Mouse (Mus musculus): ENCODE measurements around the gene Scarb1. TPM values are rescaled to one million over a fixed set of nuclear protein-coding genes. Genes with fewer than 3 reads are reported as not detected.

The Scarb1 gene
- total RNA-seq, 2 experiments from 2014 or later: 10.0 to 11.0 TPM

DNA sequence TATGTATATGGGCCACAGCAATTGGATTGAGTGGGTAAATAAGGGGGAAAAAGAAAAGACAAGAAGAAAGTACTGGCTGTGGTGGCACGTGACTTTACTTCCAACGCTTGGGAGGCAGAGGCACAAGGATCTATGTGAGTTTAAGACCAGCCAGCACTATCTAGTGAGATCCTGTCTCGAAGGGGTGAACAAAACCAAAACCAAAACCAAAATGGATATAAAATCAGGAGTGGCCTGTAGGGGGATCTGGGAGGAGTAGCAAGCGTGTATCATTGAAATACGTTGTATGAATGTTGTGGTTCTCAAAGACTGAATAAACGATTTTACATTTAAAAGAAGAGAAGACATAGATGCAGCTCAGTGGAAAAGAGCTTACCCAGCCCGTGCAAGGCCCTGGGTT, 34.5 kb downstream of the Scarb1 start:
- DNase-seq (ENCODE audit: low spot score): no peak

DNA sequence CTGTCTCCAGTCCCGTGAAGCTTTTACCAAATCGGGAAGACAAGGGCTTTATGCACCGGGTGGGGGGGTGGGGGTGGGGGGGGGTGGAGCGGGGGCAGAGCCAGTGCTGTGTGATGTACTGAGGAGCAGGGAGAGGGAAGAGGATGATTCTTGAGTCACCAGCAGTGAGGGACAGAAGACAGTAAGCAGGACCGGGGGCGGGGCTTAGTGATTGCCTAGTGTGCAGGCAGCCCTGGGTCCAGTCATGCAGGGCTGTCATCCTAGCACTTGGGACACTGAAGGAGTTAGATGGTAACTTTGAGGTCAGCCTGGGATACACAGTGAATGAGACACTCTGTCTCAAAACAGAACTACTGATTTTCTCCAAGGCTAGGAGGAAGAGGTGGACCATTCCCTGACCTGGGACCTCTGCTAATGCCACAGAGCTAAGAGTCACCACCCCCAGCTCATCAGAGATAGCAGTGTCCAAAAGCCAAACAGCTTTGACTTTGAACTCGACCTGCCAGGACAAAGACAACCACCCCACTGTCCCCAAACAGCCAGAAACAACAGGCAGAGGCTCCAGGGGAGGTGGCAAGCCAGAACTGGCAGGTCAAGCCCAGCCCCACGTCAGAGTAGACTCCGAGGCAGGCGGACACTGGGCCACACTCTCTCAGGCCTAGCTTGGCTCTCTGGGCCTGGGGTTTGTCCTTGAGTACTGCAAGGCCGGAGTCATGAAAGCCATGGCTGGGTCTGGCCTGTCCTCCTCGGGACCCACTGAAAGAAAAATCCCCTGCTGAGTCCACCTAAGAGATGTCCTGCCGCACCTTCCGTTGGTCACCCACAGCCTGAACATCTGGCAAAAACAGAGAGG, 35.4 kb downstream of the Scarb1 start:
- no peak for DNase-seq (ENCODE audit: low spot score)

DNA sequence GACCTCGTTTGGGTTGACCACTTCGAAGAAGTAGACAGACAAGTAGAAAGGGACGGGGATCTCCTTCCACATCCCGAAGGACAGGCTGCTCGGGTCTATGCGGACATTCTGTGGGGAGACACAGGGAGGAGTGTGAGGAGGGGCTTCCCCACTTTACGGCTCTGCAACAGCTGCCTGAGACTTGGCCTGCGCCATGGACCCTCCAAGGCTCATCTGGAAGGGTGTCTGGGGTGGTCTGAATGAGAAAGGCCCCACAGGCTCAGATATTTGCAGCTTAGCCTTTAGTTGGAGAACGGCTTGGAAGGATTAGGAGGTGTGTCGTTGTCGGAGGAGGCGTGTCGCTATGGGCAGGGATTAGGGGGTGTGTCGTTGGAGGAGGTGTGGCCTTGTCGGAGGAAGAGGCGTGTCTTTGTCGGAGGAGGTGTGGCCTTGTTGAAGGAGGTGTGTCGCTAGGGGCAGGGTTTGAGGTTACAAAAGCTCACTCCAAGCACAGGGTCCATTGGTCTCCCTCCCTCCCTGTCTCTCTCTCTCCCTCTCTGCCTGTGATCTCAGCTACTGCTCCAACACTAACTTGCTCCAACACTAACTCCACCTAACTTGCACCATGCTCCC, 36.5 kb downstream of the Scarb1 start:
- DNase-seq (ENCODE audit: low spot score): no peak

DNA sequence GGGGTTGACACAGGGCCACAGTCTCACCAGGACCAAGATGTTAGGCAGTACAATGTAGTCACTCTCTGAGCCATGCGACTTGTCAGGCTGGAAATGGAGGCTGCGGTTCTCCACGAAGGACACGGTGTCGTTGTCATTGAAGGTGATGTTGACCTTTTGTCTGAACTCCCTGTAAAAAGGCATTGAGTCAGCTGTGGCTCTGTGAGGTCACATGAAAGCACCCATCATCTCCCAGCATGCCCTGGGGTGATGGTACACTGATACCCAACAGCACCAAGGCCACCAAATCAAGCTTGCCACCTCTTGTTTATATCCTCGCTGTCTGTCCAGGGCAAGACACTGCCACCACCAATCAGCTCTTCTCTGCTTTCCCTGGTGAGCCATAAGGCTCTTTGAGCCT, 37.8 kb downstream of the Scarb1 start:
- no peak for DNase-seq (ENCODE audit: low spot score)

- no peak for DNase-seq (ENCODE audit: low spot score)
Measured at GRCm38 (mm10) chr5:125298234-125298633, 42.7 kb downstream of the Scarb1 start.

- DNase-seq (ENCODE audit: low spot score): no peak
Measured at GRCm38 (mm10) chr5:125297171-125297570, 43.7 kb downstream of the Scarb1 start.

DNA sequence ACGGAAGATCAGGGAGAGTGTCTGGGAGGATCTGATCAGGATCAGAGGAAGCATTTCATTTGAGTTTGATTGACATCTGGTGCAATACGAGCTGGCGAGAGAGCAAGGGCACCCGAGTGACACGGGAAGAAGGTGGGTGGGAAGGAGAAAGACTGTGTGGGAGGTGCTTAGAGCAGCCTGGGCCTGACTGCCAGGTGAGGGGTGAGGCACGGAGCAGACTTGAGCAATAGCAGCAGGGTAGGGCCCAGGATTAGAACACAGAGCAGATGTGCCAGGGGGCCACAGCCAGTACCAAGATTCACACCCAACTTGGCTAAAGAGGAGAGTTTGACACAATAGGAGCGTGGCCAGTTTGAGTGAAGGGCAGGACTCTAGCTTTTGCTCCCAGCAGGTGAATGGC, 47.9 kb downstream of the Scarb1 start:
- DNase-seq (ENCODE audit: low spot score): no peak

GRCm38 (mm10) chr5:125291895-125292294, 49.0 kb downstream of the Scarb1 start:
- no peak for DNase-seq (ENCODE audit: low spot score)

DNA sequence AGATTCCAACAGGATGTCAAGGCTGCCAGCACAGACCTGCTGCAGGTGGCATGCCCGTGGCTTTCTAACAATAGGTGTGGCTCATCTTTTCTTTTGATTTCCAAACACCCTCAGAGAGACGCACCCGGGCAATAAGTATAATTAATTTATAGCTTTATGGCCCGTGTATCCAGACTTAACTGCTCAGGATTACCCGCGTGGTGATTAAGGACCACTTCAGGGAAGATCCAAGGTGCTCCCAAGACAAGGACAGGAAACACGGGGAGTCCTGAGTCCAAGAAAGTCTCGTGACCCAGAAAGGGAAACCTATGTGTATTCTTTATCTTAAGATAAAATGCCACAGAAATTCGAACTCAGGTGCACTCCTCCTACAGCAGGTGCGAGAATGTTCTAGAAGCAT, 49.5 kb downstream of the Scarb1 start:
- DNase-seq (ENCODE audit: low spot score): no peak

- DNase-seq (ENCODE audit: low spot score): no peak
Measured at GRCm38 (mm10) chr5:125287053-125287655, 53.7 kb downstream of the Scarb1 start.

DNA sequence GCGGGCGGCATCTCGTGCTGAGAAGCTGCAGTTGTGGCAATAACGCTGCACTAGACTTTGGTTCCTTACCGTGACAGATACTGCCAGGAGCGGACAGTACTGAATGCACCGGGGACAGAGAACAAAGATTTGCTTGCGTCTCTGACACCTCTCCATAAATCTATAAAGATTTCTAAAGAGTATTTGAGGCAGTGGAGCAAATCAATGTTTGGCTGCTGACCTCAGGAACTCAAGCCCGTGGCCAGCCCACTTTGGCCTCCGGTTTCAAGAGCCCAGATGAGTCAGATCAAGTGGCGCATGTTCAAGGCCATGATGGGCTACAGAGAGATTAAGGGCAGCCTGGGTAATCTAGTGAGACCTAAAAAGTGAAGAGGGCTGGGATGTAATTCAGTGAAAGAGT, 54.8 kb downstream of the Scarb1 start:
- no peak for DNase-seq (ENCODE audit: low spot score)

- peak; percentile 59 for DNase-seq (ENCODE audit: low spot score)
Measured at GRCm38 (mm10) chr5:125283748-125284640, 56.9 kb downstream of the Scarb1 start.

GRCm38 (mm10) chr5:125279216-125279615, 61.7 kb downstream of the Scarb1 start:
- no peak for DNase-seq (ENCODE audit: low spot score)

DNA sequence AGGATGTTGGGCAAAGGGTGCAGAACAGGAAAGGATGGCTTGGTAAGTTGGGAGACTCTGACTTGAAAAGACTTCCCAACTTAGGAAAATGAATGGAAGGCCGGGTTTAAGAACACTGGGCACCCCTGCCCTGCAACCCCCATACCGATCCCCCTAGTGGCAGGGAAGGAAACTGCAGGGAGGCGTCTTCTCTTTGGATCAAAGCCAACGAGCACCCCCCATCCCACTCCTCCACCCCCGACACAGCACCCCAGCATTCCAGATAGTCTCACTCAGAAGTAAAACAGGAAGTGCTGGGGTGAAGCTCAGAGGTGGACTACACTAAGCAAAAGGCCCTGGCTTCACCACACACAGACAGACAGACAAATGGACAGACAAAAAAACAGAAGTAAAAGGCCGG, 62.6 kb downstream of the Scarb1 start:
- DNase-seq (ENCODE audit: low spot score): no peak

DNA sequence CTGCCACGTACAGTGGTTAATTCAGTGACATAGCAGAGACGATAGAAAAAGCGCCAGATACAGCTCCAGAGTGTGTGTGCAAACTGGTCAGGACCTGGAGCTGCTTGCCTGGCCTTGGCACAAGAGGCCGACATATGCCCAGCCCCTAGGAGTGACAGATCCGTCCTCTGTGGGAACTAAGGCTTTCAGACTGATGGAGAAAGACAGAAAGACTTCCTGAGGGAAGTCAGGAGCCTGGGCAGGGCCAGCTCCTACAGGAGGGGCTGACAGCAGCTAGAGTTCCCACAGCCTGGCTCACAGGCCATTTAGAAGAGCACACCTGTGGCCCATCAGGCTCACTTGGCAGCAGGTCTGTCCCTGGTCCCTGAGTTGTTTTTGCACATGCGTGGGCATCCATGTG, 63.6 kb downstream of the Scarb1 start:
- DNase-seq (ENCODE audit: low spot score): no peak

DNA sequence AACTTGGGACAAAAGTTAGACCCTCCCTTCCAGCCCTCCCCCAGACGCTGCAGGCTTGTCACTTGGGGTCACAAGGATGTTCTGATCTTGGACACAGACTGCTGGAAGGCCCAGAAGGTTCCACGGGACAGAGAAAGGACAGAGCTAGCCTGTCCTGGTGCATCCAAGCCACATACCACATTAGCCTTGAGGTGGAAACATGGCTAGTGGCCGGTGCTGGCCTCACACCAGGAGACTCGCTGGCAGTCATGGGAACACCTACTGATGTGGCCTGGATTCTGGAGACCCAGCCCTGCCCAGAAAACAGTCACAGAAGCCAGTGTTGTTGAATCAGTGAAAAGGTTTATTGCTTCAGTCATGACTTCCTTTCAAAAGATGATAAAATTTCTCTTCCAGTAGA, 64.1 kb downstream of the Scarb1 start:
- DNase-seq (ENCODE audit: low spot score): no peak

DNA sequence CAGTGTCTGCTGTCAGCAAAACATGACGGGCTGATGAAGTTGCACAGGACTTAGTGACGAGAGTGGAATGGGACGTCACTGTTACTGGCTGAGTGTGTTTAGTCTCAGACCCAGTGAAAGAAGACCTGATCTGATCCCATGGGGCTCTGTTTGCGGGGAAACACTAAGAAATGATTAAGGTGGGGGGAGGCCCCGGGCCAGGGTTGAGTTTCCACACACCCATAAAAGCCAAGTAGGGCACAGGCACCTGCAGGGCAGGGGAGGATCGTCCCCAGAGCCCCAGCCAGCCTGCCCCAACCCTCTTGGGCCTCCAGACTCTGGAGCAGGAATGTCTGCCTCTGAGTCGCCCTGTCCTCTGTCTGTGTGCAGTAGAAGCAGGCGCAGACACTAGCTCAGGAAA, 65.6 kb downstream of the Scarb1 start:
- DNase-seq (ENCODE audit: low spot score): no peak

GRCm38 (mm10) chr5:125274773-125275172, 66.1 kb downstream of the Scarb1 start:
- no peak for DNase-seq (ENCODE audit: low spot score)

DNA sequence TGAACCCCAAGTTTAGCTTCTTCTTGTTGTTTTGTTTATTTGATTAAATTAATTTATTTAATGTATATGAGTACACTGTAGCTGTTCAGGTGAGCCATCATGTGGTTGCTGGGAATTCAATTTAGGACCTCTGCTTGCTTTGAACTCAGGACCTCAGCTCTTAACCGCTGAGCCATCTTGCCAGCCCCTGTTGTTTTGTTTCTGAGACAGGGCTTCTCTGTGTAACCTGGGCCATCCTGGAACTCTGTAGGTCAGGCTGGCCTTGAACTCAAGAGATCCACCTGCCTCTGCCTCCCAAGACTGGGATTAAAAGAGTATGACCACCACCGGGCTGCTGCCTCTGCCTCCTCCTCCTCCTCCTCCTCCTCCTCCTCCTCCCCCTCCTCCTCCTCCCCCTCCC, 66.7 kb downstream of the Scarb1 start:
- no peak for DNase-seq (ENCODE audit: low spot score)

DNA sequence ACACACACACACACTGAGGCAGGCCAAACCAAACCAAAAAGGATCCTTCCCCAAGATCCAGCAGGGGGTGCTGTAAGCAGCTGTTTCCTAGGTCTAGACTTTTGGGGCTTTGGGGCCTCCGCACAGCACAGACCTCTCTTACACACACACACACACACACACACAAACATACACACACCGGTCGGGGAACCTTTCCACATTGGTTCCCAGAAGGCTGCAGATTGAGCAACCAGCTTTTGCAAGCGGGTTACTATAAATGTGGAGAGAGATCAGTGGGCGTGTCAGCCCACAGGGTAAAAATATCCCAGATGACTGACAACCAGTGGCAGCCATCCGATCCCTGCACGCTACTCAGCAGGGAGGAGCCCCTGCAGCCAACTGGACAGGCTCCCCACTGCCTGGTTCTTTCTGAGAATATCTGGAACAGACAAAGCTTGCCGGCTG, 67.2 kb downstream of the Scarb1 start:
- DNase-seq (ENCODE audit: low spot score): peak; percentile 93

DNA sequence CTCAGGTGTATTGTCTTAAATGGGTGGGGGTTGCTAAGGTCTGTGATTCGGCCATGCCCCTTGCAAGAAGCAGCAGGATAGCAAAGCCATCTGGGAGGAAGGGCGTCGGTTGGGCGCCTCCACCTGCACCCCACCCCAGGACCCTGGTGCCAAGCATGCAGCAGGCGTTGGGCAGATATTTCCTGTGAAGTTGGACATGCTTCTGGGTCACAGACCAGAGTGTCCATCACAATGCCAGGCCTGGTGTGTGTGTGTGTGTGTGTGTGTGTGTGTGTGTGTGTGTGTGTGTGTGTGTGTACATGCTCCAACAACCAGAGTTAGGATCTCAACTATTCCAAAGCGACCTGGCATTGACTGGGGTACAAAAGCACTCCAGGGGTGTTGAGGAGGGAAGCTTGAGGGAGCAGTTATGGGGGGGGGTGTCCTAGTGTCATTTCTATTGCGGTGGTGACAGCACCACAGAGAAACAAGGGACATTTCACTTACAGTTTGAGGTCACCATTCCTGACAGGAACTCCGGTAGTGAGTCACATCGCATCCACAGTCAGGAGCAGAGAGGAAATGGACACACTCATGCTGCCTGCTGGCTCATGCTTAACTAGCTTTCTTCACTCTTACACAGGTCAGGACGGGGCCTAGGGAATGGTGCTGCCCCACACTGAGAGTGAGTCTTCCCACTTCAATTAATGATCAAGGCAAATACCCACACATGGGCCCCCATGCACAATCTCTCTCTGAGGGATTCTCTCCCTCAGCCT, 68.5 kb downstream of the Scarb1 start:
- DNase-seq (ENCODE audit: low spot score): no peak

All from gastrocnemius, adult 18-20 months (tissue).